Mouse (Mus musculus) heart, postnatal 0 days (tissue): ENCODE results near the gene Mast4.

Experiments
- CTCF ChIP-seq: IDR thresholded peaks from 2 replicates; pipeline ENCODE4 v1.5.1; 2016; ENCODE audit warnings: antibody characterized with exemption, control low read depth, low read depth
- EP300 ChIP-seq: IDR thresholded peaks from 2 replicates; pipeline ENCODE4 v1.6.1; 2016; ENCODE audit warnings: antibody characterized with exemption, low read depth

DNA sequence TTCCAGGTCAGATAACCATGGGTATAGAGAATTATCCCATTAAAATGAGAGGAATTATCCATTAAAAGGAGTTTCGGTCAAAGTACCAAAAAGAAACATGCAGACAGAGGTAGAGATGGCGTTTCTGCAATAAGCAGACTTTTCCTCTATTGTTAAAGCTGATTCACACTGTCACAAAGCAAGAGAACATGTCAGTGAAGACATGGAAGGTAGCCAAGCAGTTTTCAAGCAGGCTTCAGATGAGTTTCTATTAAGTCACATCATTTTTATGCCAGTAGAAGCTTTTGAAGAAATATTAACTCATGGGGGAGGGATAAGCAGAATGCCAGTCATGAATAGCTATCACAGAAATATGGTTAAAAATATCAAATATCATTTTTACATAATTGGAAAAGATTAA, 420.4 kb downstream of the Mast4 start:
- TF ChIP-seq CTCF = no peak
- TF ChIP-seq EP300 = no peak
